Mouse (Mus musculus) cerebellum, postnatal 36 days (tissue): ENCODE data around the gene Cpeb3.
"Not testable (repeated sequence)": the region's sequence is repeated elsewhere in the genome, so short reads cannot be mapped to it uniquely, and the experiment has no call there.

Experiments used
- DNase-seq, 2 experiments: peaks; one replicate each; pipeline ENCODE4 v3.0.0; 2021 to 2022; ENCODE audit warnings: mixed read lengths in 2 of 2

Gene Cpeb3

GRCm38 (mm10) chr19:37206641-37207302 lies 1.6 kb downstream of the Cpeb3 start:
- peak; percentile 50 to 56 for DNase-seq

GRCm38 (mm10) chr19:37205155-37205554 lies 3.2 kb downstream of the Cpeb3 start:
- not testable (repeated sequence) for DNase-seq

GRCm38 (mm10) chr19:37203371-37203770 lies 5.0 kb downstream of the Cpeb3 start:
- DNase-seq, result no peak

GRCm38 (mm10) chr19:37199889-37200288 lies 8.5 kb downstream of the Cpeb3 start:
- DNase-seq, result no peak

GRCm38 (mm10) chr19:37198165-37198880 lies 10.1 kb downstream of the Cpeb3 start:
- DNase-seq, result no peak

- DNase-seq, result no peak
Measured at GRCm38 (mm10) chr19:37192475-37193058, 15.8 kb downstream of the Cpeb3 start.

GRCm38 (mm10) chr19:37188366-37188948 lies 19.9 kb downstream of the Cpeb3 start:
- DNase-seq, result no peak

GRCm38 (mm10) chr19:37177819-37178708 lies 30.3 kb downstream of the Cpeb3 start:
- DNase-seq, result peak; percentile 65 to 67

GRCm38 (mm10) chr19:37176879-37177462 lies 31.4 kb downstream of the Cpeb3 start:
- no peak for DNase-seq

GRCm38 (mm10) chr19:37175919-37176318 lies 32.5 kb downstream of the Cpeb3 start:
- peak; percentile 37 to 59 for DNase-seq

GRCm38 (mm10) chr19:37175436-37175805 lies 33.0 kb downstream of the Cpeb3 start:
- DNase-seq, result no peak

- DNase-seq, result peak; percentile 55 to 72
Measured at GRCm38 (mm10) chr19:37174716-37175435, 33.5 kb downstream of the Cpeb3 start.

GRCm38 (mm10) chr19:37174116-37174715 lies 34.2 kb downstream of the Cpeb3 start:
- peak; percentile 74 to 76 for DNase-seq

GRCm38 (mm10) chr19:37173331-37174115 lies 34.9 kb downstream of the Cpeb3 start:
- peak in 1 of 2 experiments; percentile 48 for DNase-seq

GRCm38 (mm10) chr19:37172566-37173130 lies 35.8 kb downstream of the Cpeb3 start:
- DNase-seq, result peak; percentile 20 to 39

- no peak for DNase-seq
Measured at GRCm38 (mm10) chr19:37172096-37172495, 36.3 kb downstream of the Cpeb3 start.

- DNase-seq, result no peak
Measured at GRCm38 (mm10) chr19:37156770-37157336, 51.5 kb downstream of the Cpeb3 start.

- no peak for DNase-seq
Measured at GRCm38 (mm10) chr19:37156040-37156439, 52.4 kb downstream of the Cpeb3 start.

GRCm38 (mm10) chr19:37147145-37147544 lies 61.3 kb downstream of the Cpeb3 start:
- DNase-seq, result no peak
